In the genomic region with DNA sequence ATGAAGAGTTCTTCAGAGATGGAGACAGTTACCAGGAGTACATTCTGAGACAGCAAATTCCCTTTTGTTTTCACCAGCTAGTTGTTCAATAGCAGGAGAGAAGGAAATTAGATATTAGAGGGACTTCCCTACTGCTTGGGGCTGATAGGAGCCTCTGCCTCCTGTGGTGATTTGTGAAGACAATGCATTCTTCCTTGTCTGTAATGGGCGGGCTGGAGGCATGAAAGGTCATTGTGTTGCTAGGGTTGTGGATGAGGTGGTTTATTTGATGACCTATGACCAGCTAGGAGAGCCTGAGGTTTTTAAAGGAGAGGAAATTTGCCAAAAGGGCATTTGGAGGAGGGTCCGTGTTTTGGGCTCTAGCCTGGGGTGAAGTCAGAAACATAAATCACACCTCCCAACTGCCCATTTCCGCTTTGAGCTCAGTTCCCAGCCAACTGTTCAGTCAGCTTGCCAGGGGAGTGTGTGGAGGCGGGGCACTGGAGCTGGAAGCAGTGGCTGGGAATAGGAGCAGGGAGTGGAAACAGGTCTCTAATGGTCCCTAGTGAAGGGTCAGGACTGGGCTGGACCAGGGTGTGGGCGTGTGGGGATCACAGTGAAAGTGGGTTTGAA, we compare ENCODE assay signal across 8 mouse cellular contexts. TPM values are rescaled to one million over a fixed set of nuclear protein-coding genes. Genes with fewer than 3 reads are reported as not detected.
DNase-seq lines count a peak whose midpoint lies in the region; ATAC-seq lines count a peak whose summit lies in the region.

No protein-coding gene starts in this region.

- H3K4me1 ChIP-seq in kidney, embryonic 14.5 days (ENCODE audit: control insufficient read depth, insufficient read depth, low read length) = peaks cover 14% of the 10 kb centered on the region

- H3K36me3 ChIP-seq in kidney, embryonic 14.5 days (ENCODE audit: control insufficient read depth, insufficient read depth, low read length) = no peaks in the 10 kb centered on the region

- ATAC-seq in kidney, embryonic 14.5 days (ENCODE audit: low FRiP score, low TSS enrichment) = peak; percentile 76; the same call in 1 of the 2 replicates

- H3K9ac ChIP-seq in kidney, embryonic 14.5 days (ENCODE audit: low read depth, low read length) = no peak overlapping the region

- peak overlapping the region; percentile 68 for H3K27ac ChIP-seq in kidney, embryonic 14.5 days (ENCODE audit: low read depth, low read length)

- no peak overlapping the region for H3K4me2 ChIP-seq in kidney, embryonic 14.5 days (replicated peaks; ENCODE audit: low read depth, low read length)

- WGBS in kidney, embryonic 14.5 days = 5% methylated on average over 5 of the region's 5 CpGs

- no peaks in the 10 kb centered on the region for H3K9me3 ChIP-seq in kidney, embryonic 14.5 days (ENCODE audit: control insufficient read depth, low read length)

- peak; percentile 22 to 56 for DNase-seq in cerebellum, postnatal 25 days
- no peak for DNase-seq in cerebellum, adult 8-10 months
- DNase-seq in heart, adult 11 months = peak; percentile 98
- peak; percentile 73 for DNase-seq in lung, postnatal 25 days (ENCODE audit: low spot score)
- DNase-seq in right cerebral cortex, postnatal 36 days (ENCODE audit: low spot score in 2 of 2) = no peak
- DNase-seq in thymus, adult 18-20 months = no peak
- no peak for DNase-seq in right cerebral cortex, adult 18-20 months

- H3K4me3 ChIP-seq in kidney, embryonic 14.5 days (ENCODE audit: low read length) = no peak overlapping the region

- H3K27me3 ChIP-seq in kidney, embryonic 14.5 days (ENCODE audit: control insufficient read depth, insufficient read depth, low read length) = no peaks in the 10 kb centered on the region

RNA-seq across cellular contexts. Expression of gene Itga5, which starts 16.3 kb away (rescaled TPM):
- 19.6 and 37.4 TPM in 2 replicates for polyA plus RNA-seq in kidney, embryonic 14.5 days (2014; fragmentation: Nextera tagmentation; extraction: Ambion mirVana)

RNA-seq across cellular contexts. Expression of gene Zfp385a, which starts 43.0 kb away (rescaled TPM):
- 12.3 and 18.2 TPM in 2 replicates for polyA plus RNA-seq in kidney, embryonic 14.5 days (2014; fragmentation: Nextera tagmentation; extraction: Ambion mirVana)

RNA-seq across cellular contexts. Expression of gene Gtsf1, which starts 47.4 kb away (rescaled TPM):
- not detected in 2 replicates for polyA plus RNA-seq in kidney, embryonic 14.5 days (2014; fragmentation: Nextera tagmentation; extraction: Ambion mirVana)

Comparison
In these comparisons a context has a peak if more than half of its experiments do, and no peak if none do; other contexts are left out.
1. DNase-seq: peak in cerebellum, postnatal 25 days (2 of 2), heart, adult 11 months (single experiment) and lung, postnatal 25 days (single experiment); none in cerebellum, adult 8-10 months (single experiment), right cerebral cortex, postnatal 36 days (0 of 2), thymus, adult 18-20 months (0 of 2) and right cerebral cortex, adult 18-20 months (single experiment).